Mouse (Mus musculus): ENCODE measurements around the gene Zfp513.

Gene Zfp513

DNA sequence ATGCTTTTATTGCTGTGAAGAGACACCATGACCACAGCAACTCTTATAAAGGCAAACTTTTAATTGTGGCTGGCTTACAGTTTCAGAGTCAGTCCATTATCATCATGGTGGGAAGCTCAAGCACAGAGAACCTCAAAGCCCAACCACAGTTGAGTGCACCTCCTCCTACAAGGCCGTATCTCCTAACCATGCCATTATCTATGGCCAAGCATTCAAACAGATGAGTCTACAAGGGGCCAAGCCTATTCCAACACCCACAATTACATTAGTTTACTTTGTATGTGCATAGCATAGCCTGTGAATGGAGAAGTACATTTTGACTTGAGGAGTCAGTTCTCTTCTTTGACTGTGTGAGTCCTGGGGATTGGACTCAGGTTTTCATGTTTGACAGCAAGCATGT lies 37.2 kb downstream of the Zfp513 start:
- no peak for DNase-seq (ENCODE audit: low spot score)

- no peak for DNase-seq (ENCODE audit: low spot score)
Observed at GRCm38 (mm10) chr5:31162462-31162861, 39.6 kb downstream of the Zfp513 start.

DNA sequence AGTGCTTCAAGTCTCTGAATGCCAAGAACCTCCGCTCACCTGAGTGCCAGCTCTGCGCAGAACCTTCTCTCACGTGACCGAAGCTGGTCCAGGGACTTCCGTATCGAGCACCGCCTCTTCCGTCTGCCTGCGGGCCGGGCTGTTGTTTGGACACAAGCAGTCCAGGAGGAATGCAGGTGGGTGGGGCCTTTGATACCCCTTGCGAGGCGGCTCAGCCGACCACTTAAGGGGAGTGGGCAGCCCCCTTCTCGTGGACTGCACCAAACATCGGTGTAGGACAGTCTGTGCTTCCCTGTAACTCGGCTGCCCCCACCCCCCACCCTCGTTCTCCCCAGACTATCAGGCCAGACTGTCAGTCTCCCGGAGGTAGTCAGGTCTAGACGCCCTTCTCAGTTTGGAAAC lies 48.0 kb downstream of the Zfp513 start, which contains the start of gene Mpv17:
Gene Mpv17, minus strand, starts transcription at position 100 of the 402 bp plus-strand sequence.
- peak; percentile 46 for DNase-seq (ENCODE audit: low spot score)

DNA sequence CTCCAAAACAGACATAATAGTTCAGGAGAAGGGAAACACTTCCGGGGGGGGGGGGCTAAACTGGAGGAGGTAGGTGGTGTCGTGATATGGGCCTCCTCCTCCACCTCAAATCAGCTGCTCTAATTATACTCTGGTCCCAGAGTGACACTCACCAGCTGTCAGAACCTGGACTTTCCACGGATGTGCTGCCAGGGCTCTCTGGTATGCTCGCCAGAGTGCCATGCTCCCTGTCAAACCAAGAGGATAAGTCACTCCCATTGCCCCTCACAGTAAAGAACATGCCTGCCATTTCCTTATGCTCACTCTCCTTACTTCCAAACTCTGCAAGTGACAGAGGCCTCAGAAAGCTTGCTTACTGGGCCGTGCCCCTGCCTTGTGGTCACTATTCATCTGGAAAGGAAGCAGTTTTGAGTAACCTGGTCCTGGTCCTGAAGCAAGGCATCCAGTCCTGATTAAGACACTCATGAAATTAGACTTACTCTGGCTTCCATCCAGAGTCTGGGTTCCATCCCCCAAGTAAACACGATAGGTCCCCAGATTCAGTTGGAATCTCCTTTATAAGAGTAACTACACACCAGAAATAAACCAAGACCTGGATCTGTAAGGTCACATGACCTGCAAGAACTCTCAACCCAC lies 48.5 kb downstream of the Zfp513 start:
- DNase-seq (ENCODE audit: low spot score): no peak

DNA sequence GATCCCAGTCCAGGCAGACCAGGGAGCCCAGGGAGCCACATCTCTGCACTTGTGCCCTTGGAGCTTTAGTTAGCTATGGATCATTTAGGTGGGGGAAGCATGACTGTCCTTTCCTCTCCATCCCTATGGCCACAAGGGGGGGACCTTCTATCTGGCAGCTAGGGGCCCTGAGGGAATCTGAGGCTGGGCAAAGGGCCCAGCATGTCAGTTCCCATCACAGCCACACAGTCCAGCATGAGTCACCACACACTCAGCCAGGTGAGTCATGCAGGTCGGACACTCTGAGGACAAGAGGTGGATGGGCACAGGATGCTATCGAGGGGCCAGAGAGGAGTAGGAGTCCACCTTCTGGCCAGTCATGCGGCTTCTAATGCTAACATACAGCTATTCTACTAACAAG lies 50.4 kb downstream of the Zfp513 start:
- no peak for DNase-seq (ENCODE audit: low spot score)

GRCm38 (mm10) chr5:31149781-31150180 lies 52.3 kb downstream of the Zfp513 start:
- DNase-seq (ENCODE audit: low spot score): no peak

Measured in urinary bladder, postnatal 10 days (tissue).